Mouse (Mus musculus) heart, postnatal 4 days (tissue): ENCODE data around the gene Med14. TPM values are rescaled to one million over a fixed set of nuclear protein-coding genes. Genes with fewer than 3 reads are reported as not detected.

Experiments
- DNase-seq: peaks from one replicate; pipeline ENCODE4 v3.0.0; 2021
- total RNA-seq, 2 experiments: library from RNA; stranded (reverse); gene quantifications; 2 replicates each; pipeline ENCODE4 v1.2.3; 2021

The Med14 gene
- total RNA-seq, 2 experiments from 2014 or later, result 50.6 to 60.7 TPM

GRCm38 (mm10) chrX:12673054-12673775 is 88.7 kb downstream of the Med14 start, which contains the start of gene 1810030O07Rik:
1810030O07Rik (minus strand) TSS chrX:12673668.
- DNase-seq, result peak; percentile 91

GRCm38 (mm10) chrX:12653879-12654278 is 108.0 kb downstream of the Med14 start:
- DNase-seq, result no peak

GRCm38 (mm10) chrX:12651906-12652305 is 110.0 kb downstream of the Med14 start:
- DNase-seq, result no peak

- DNase-seq, result peak; percentile 33
Observed at GRCm38 (mm10) chrX:12645531-12646304, 116.2 kb downstream of the Med14 start.

- DNase-seq, result no peak
Observed at GRCm38 (mm10) chrX:12644976-12645375, 116.9 kb downstream of the Med14 start.

Other genes with a start within 250 kb of the Med14 start
- 10 to 100 TPM; 29.2 to 32.6 TPM for gene Atp6ap2, start 174.3 kb downstream of the Med14 start, total RNA-seq
- gene 1810030O07Rik, start 88.4 kb downstream of the Med14 start, total RNA-seq, result 10 to 100 TPM; 10.9 to 15.5 TPM